Mouse (Mus musculus): Measurements from ENCODE around the gene 4930432K21Rik. TPM values are rescaled to one million over a fixed set of nuclear protein-coding genes. Genes with fewer than 3 reads are reported as not detected.

Gene 4930432K21Rik
- total and polyA plus RNA-seq, 3 experiments: 0.09 TPM; not detected in 2

- H3K4me3 ChIP-seq (replicated peaks in 1 of 3; ENCODE audit: low read depth in 2 of 3, low read length in 2 of 3, poor library complexity in 1 of 3): peak overlapping the region; percentile 57 to 59 (median 59)
- H3K9me3 ChIP-seq (replicated peaks; ENCODE audit: low read length): no peaks in the 10 kb centered on the region
- peaks cover 0 to 3% of the 10 kb centered on the region in 2 experiments for H3K36me3 ChIP-seq (replicated peaks in 1 of 2; ENCODE audit: control insufficient read depth in 1 of 2, insufficient read depth in 1 of 2, low read length in 1 of 2)
- H3K27ac ChIP-seq (ENCODE audit: insufficient read depth, low read depth): peak overlapping the region; percentile 85
- dilution Hi-C loops (cut with MboI; ENCODE audit: extremely low pct_ligation_motif_present, extremely low pct_unique_long_range_greater_than_20kb, low sequenced_read_pairs) (no loop called here), in situ Hi-C loops (cut with MboI; ENCODE audit: low pct_ligation_motif_present, low pct_unique_long_range_greater_than_20kb, low sequenced_read_pairs) (no loop called here)
- H3K79me2 ChIP-seq (replicated peaks; ENCODE audit: control insufficient read depth, extremely low read depth, insufficient read depth, poor library complexity, severe bottlenecking): peaks cover 12% of the 10 kb centered on the region
- H3K27me3 ChIP-seq (replicated peaks): peaks cover 2% of the 10 kb centered on the region
- TF ChIP-seq MXI1 (IDR thresholded peaks at IDR 0.05; ENCODE audit: low read depth, low read length) (peak; percentile 89), HCFC1 (IDR thresholded peaks at IDR 0.05; ENCODE audit: low read depth, low read length) (peak; percentile 39), IRF4 (IDR thresholded peaks at IDR 0.05; ENCODE audit: low read depth, low read length) (peak; percentile 28; the same call in 1 of the 2 replicates), SIN3A (IDR thresholded peaks at IDR 0.05; ENCODE audit: low read length) (peak; percentile 29; the same call in 1 of the 2 replicates), E2F4 (IDR thresholded peaks at IDR 0.05; ENCODE audit: insufficient replicate concordance, low read depth, low read length) (no peak), NELFE (IDR thresholded peaks at IDR 0.05; ENCODE audit: low read depth, low read length) (0 out of 2 replicates have a peak, but pooled peaks have one; percentile 38), RCOR1 (conservative IDR thresholded peaks at IDR 0.05; ENCODE audit: low read depth, low read length) (no peak), ZMIZ1 (IDR thresholded peaks at IDR 0.05; ENCODE audit: low read depth, low read length) (no peak), BHLHE40 (IDR thresholded peaks at IDR 0.05; ENCODE audit: low read depth, low read length) (peak; percentile 55; the same call in 1 of the 2 replicates), ELF1 (IDR thresholded peaks at IDR 0.05; ENCODE audit: low read depth, low read length) (peak; percentile 65; the same call in 1 of the 2 replicates), MEF2A (IDR thresholded peaks at IDR 0.05; ENCODE audit: borderline replicate concordance, low read depth, low read length) (peak; percentile 35), MAZ (IDR thresholded peaks at IDR 0.05; ENCODE audit: low read depth, low read length) (peak; percentile 89), TBP (conservative IDR thresholded peaks at IDR 0.05; ENCODE audit: low read depth, low read length) (0 out of 2 replicates have a peak, but pooled peaks have one; percentile 16), UBTF (IDR thresholded peaks at IDR 0.05; ENCODE audit: low read depth, low read length) (0 out of 2 replicates have a peak, but pooled peaks have one; percentile 74)
- peak; percentile 48 for DNase-seq (ENCODE audit: extremely low read depth)
- H3K4me2 ChIP-seq (ENCODE audit: insufficient read depth, low read depth, poor library complexity, severe bottlenecking): peak overlapping the region; percentile 84
- peaks cover 16 to 42% of the 10 kb centered on the region in 2 experiments for H3K4me1 ChIP-seq (ENCODE audit: control insufficient read depth in 1 of 2, insufficient read depth in 2 of 2)
- peak overlapping the region; percentile 41 for H3K9ac ChIP-seq (ENCODE audit: insufficient read depth, low read depth)
These were observed 49.5 kb downstream of the 4930432K21Rik start for GRCm38 (mm10) chr8:84197141-84197921.

- H3K4me3 ChIP-seq (replicated peaks in 1 of 3; ENCODE audit: low read depth in 2 of 3, low read length in 2 of 3, poor library complexity in 1 of 3): peak overlapping the region; percentile 57 to 59 (median 59)
- H3K27me3 ChIP-seq (replicated peaks): peaks cover 2% of the 10 kb centered on the region
- dilution Hi-C loops (cut with MboI; ENCODE audit: extremely low pct_ligation_motif_present, extremely low pct_unique_long_range_greater_than_20kb, low sequenced_read_pairs) (no loop called here), in situ Hi-C loops (cut with MboI; ENCODE audit: low pct_ligation_motif_present, low pct_unique_long_range_greater_than_20kb, low sequenced_read_pairs) (no loop called here)
- peak; percentile 96 for DNase-seq (ENCODE audit: extremely low read depth)
- H3K4me1 ChIP-seq (ENCODE audit: control insufficient read depth in 1 of 2, insufficient read depth in 2 of 2): peaks cover 18 to 45% of the 10 kb centered on the region in 2 experiments
- peak overlapping the region; percentile 41 for H3K9ac ChIP-seq (ENCODE audit: insufficient read depth, low read depth)
- peaks cover 15% of the 10 kb centered on the region for H3K79me2 ChIP-seq (replicated peaks; ENCODE audit: control insufficient read depth, extremely low read depth, insufficient read depth, poor library complexity, severe bottlenecking)
- peak overlapping the region; percentile 85 for H3K27ac ChIP-seq (ENCODE audit: insufficient read depth, low read depth)
- peak overlapping the region; percentile 84 for H3K4me2 ChIP-seq (ENCODE audit: insufficient read depth, low read depth, poor library complexity, severe bottlenecking)
- H3K36me3 ChIP-seq (replicated peaks in 1 of 2; ENCODE audit: control insufficient read depth in 1 of 2, insufficient read depth in 1 of 2, low read length in 1 of 2): peaks cover 0 to 6% of the 10 kb centered on the region in 2 experiments
- H3K9me3 ChIP-seq (replicated peaks; ENCODE audit: low read length): no peaks in the 10 kb centered on the region
- TF ChIP-seq TBP (conservative IDR thresholded peaks at IDR 0.05; ENCODE audit: low read depth, low read length) (no peak), ZMIZ1 (IDR thresholded peaks at IDR 0.05; ENCODE audit: low read depth, low read length) (no peak), UBTF (IDR thresholded peaks at IDR 0.05; ENCODE audit: low read depth, low read length) (no peak), ZC3H11A (IDR thresholded peaks at IDR 0.05; ENCODE audit: low read depth, low read length) (no peak), ZNF384 (IDR thresholded peaks at IDR 0.05; ENCODE audit: low read depth, low read length) (no peak), MAZ (IDR thresholded peaks at IDR 0.05; ENCODE audit: low read depth, low read length) (peak; percentile 18; the same call in 1 of the 2 replicates), NRF1 (IDR thresholded peaks at IDR 0.05; ENCODE audit: low read depth, low read length) (no peak), JUND (conservative IDR thresholded peaks at IDR 0.05; ENCODE audit: low read depth, low read length) (no peak), POLR2AphosphoS2 (IDR thresholded peaks at IDR 0.05; ENCODE audit: low read depth, low read length) (no peak), BHLHE40 (IDR thresholded peaks at IDR 0.05; ENCODE audit: low read depth, low read length) (peak; percentile 28; the same call in 1 of the 2 replicates), CHD1 (IDR thresholded peaks at IDR 0.05; ENCODE audit: low read depth, low read length) (no peak), HCFC1 (IDR thresholded peaks at IDR 0.05; ENCODE audit: low read depth, low read length) (peak; percentile 33), TCF12 (IDR thresholded peaks at IDR 0.05; ENCODE audit: low read depth, low read length) (peak; percentile 51; the same call in 1 of the 2 replicates), CHD2 (IDR thresholded peaks at IDR 0.05; ENCODE audit: low read length) (0 out of 2 replicates have a peak, but pooled peaks have one; percentile 50), E2F4 (IDR thresholded peaks at IDR 0.05; ENCODE audit: insufficient replicate concordance, low read depth, low read length) (no peak), ZKSCAN1 (IDR thresholded peaks at IDR 0.05; ENCODE audit: borderline replicate concordance, low read depth, low read length) (no peak), PAX5 (IDR thresholded peaks at IDR 0.05; ENCODE audit: low read length) (no peak), POLR2A (IDR thresholded peaks at IDR 0.05; ENCODE audit: low read depth, low read length) (no peak; the same call in 1 of the 2 replicates), USF2 (conservative IDR thresholded peaks at IDR 0.05; ENCODE audit: low read depth, low read length) (no peak), ELF1 (IDR thresholded peaks at IDR 0.05; ENCODE audit: low read depth, low read length) (peak; percentile 57; the same call in 1 of the 2 replicates)
These were observed 50.3 kb downstream of the 4930432K21Rik start for GRCm38 (mm10) chr8:84197922-84198774.
